ENCODE assay signal across 42 mouse cellular contexts in the genomic region with DNA sequence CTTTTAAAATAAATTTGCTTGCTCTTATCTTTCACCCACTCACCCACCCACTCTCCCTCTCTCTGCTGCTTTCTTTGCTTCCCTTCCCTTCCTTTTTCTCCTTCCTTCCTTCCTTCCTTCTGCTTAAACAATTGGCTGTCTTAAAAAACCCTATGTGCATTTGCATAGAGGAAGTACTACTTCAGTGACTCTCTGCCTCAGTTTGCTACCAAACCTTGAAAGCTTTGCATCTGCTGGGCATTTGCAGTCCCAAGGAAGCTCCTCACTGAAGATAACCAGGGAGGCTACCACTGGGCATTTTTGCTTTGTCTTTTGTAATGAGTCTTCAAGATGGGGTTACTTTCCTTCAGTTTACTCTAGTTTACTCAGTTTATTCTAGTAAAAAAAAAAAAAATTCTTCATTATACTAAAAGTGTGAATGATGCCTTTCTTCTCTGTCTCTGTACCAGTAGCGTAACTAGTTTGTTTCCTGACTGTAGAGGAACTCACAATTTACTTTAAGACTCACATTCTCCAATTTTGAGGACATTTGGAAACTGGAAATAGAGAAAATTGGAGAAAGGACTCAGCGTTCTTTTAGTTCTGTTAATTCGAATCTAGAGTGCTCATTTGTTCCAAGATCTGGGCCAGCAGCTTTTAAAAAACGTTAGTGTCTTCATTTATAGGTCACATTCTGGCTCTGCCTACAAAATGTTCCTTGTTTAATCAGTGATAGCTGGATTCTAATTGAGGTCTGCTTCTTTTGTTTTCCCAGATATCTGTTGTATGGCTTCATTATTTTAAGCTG. TPM values are rescaled to one million over a fixed set of nuclear protein-coding genes. Genes with fewer than 3 reads are reported as not detected.
DNase-seq lines count a peak whose midpoint lies in the region; ATAC-seq and TF ChIP-seq lines count a peak whose summit lies in the region.
"Had no signal": no experiment of that assay in that cellular context is flagged by ENCODE, and none has a peak within 500 bp of the region (broad histone marks: within the 10 kb centered on the region; RNA-seq: fewer than 3 reads in every experiment).

No protein-coding gene starts in this region.

- H3K4me3 ChIP-seq in layer of hippocampus, adult 2 months, result no peak overlapping the region
- no peak overlapping the region for H3K4me3 ChIP-seq in cortical plate, adult 2 months (ENCODE audit: insufficient read depth, low read length)
- H3K4me3 ChIP-seq: erythroblast, embryonic 14.5 days; forebrain, embryonic 12.5 days; heart, embryonic 15.5 days; hindbrain, embryonic 12.5 days; intestine, embryonic 15.5 days; limb, embryonic 13.5 days; midbrain, embryonic 12.5 days; myocyte; neural tube, embryonic 12.5 days had no signal

- no peak for TF ChIP-seq CTCF in layer of hippocampus, adult 2 months (conservative IDR thresholded peaks at IDR 0.05)
- no peak for TF ChIP-seq CTCF in cortical plate, adult 2 months (IDR thresholded peaks at IDR 0.05; ENCODE audit: extremely low read depth, insufficient read depth, low read length)

- TF ChIP-seq POLR2A in cortical plate, adult 2 months (IDR thresholded peaks at IDR 0.05; ENCODE audit: extremely low read depth, insufficient read depth, low read length), result no peak

- ATAC-seq in frontal cortex, adult (ENCODE audit: low TSS enrichment), result peak; percentile 42; the same call in 1 of the 2 replicates
- ATAC-seq: forebrain, postnatal 0 days; hindbrain, postnatal 0 days; intestine, embryonic 15.5 days had no signal

- peak overlapping the region; percentile 52 for H3K27ac ChIP-seq in layer of hippocampus, adult 2 months
- H3K27ac ChIP-seq in cortical plate, adult 2 months (ENCODE audit: insufficient read depth, low read length), result peak overlapping the region; percentile 95
- H3K27ac ChIP-seq: forebrain, embryonic 12.5 days; heart, embryonic 15.5 days; hindbrain, embryonic 12.5 days; hindbrain, postnatal 0 days; intestine, embryonic 15.5 days; limb, embryonic 13.5 days; midbrain, embryonic 12.5 days; neural tube, embryonic 12.5 days; stomach, postnatal 0 days had no signal

- DNase-seq in frontal cortex, postnatal 14 days (ENCODE audit: low spot score in 2 of 2), result no peak
- no peak for DNase-seq in layer of hippocampus, adult 2 months (ENCODE audit: low spot score in 2 of 2)
- no peak for DNase-seq in layer of hippocampus, adult 8-10 months (ENCODE audit: low spot score in 2 of 2)
- no peak for DNase-seq in cerebellum, postnatal 4 days (ENCODE audit: low spot score in 2 of 2)
- no peak for DNase-seq in cerebellum, postnatal 25 days
- DNase-seq in right cerebral cortex, postnatal 25 days, result no peak
- DNase-seq: adrenal gland, adult 2 months; adrenal gland, postnatal 36 days; cerebellum, adult 11 months; cerebellum, adult 9-10 months; forebrain, postnatal 0 days; kidney, adult 8-10 months; kidney, postnatal 10 days; lung, postnatal 36 days; retina, postnatal 1 day; right cerebral cortex, postnatal 14 days; spleen, adult 18-20 months; thymus, adult 18-20 months; thymus, postnatal 25 days had no signal

- H3K4me1 ChIP-seq in cortical plate, adult 2 months (ENCODE audit: control insufficient read depth, insufficient read depth, low read length), result peaks cover 11% of the 10 kb centered on the region; the same call in 1 of the 2 replicates

RNA-seq across cellular contexts. Expression of gene Ccdc50, which starts 6.8 kb away (rescaled TPM):
- 10 to 100 TPM; 49.0 TPM for total RNA-seq in layer of hippocampus, adult 2 months (2021)
- 10 to 100 TPM; 49.4 to 59.4 (median 52.6) TPM for total RNA-seq in layer of hippocampus, adult 8-10 months (2022)
- polyA plus RNA-seq in cortical plate, adult 2 months (2012; rRNA removed), result 24.1 and 25.1 TPM in 2 replicates

RNA-seq across cellular contexts. Expression of gene Uts2b, which starts 25.4 kb away (rescaled TPM):
- total RNA-seq in layer of hippocampus, adult 2 months (2021), result not detected
- not detected for total RNA-seq in layer of hippocampus, adult 8-10 months (2022)
- polyA plus RNA-seq in cortical plate, adult 2 months (2012; rRNA removed), result not detected in 2 replicates
- total RNA-seq: adrenal gland, adult 2 months; adrenal gland, postnatal 36 days; common myeloid progenitor, adult 5-6 weeks; forebrain, postnatal 0 days; layer of hippocampus, postnatal 10 days; left cerebral cortex, adult 18-20 months; left cerebral cortex, postnatal 36 days; megakaryocyte, adult 5-6 weeks had no signal
- polyA plus RNA-seq: adrenal gland, adult 2 months; erythroblast, embryonic 14.5 days; forebrain, embryonic 12.5 days; forebrain, postnatal 0 days; gonadal fat pad, adult 2 months; large intestine, adult 2 months; liver, embryonic 11.5 days; liver, embryonic 16.5 days; midbrain, embryonic 12.5 days; midbrain, postnatal 0 days; myocyte had no signal
